8 mouse cellular contexts compared by ENCODE assay signal in the genomic region with DNA sequence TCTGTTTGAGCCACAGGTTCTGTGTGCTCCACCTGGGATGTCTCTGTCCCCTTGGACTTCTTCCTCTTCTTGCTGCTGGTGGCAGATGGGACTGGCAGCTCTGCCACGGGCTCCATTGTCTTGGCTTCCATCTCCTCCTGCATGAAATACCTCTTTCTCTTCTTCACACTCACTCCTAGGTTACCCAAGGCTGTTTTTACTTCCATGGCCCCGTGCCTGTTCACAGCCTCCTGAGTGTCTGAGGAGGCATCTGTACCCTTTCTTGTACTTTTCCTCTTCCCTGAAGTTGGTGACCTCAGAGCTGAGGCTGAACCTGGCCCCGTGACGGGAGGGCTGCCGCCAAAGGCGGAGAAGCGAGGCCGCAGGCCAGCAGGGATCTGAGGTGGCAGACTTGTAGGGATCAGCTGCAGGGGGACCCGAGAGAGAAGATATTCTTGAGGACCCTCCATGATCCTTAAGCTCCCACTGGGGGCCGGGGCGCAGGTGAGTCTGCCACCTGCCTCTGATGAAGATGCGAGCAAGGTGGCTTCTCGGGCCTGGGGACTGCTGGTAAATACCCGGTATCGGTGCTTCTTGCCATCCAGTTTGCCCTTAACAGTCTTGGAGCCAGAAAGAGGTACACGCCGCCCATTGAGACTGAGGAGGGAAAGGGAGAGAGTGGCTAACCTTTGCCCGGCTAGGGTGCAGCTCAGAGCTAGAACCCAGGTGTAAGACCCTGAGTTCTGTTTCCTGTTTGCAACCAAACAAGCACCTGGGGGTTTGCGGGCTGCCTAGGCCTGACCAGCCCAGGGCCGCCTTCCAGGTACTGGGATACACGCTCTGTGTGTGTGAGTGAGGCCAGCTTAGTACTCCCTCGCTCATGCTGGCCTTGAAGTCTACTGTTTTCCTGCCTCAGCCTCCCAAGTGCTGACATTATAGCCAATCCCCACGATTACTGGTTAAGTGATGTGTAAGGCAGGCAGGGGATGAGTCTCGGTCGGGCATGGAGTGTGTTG. TPM values are rescaled to one million over a fixed set of nuclear protein-coding genes. Genes with fewer than 3 reads are reported as not detected.
DNase-seq lines count a peak whose midpoint lies in the region; ATAC-seq and TF ChIP-seq lines count a peak whose summit lies in the region.

No protein-coding gene starts in this region.

- no peak for TF ChIP-seq CTCF in heart, adult 2 months (IDR thresholded peaks at IDR 0.05)
- no peak for TF ChIP-seq CTCF in intestine, postnatal 0 days (IDR thresholded peaks at IDR 0.05; ENCODE audit: low read depth)

- H3K79me2 ChIP-seq in heart, adult 2 months (replicated peaks; ENCODE audit: control insufficient read depth, insufficient read depth, low read length) = no peaks in the 10 kb centered on the region
- peaks cover 26% of the 10 kb centered on the region for H3K79me2 ChIP-seq in myocyte (ENCODE audit: control insufficient read depth, insufficient read depth)

- no peak for TF ChIP-seq POLR2A in heart, adult 2 months (IDR thresholded peaks at IDR 0.05; ENCODE audit: insufficient read depth, low read depth, low read length)
- TF ChIP-seq POLR2A in myocyte (IDR thresholded peaks at IDR 0.05; ENCODE audit: insufficient read length, low read depth) = no peak

- H3K27ac ChIP-seq in heart, embryonic 16.5 days (ENCODE audit: low read length) = no peak overlapping the region
- H3K27ac ChIP-seq in heart, adult 2 months = no peak overlapping the region
- no peak overlapping the region for H3K27ac ChIP-seq in embryonic facial prominence, embryonic 12.5 days
- no peak overlapping the region for H3K27ac ChIP-seq in intestine, postnatal 0 days (ENCODE audit: low read depth, low read length)

- TF ChIP-seq EP300 in heart, adult 2 months (IDR thresholded peaks at IDR 0.05; ENCODE audit: insufficient read depth, low read depth, low read length) = no peak

- 90% methylated on average over 25 of the region's 25 CpGs for WGBS in heart, embryonic 16.5 days
- WGBS in heart, adult 2 months = 88% methylated on average over 25 of the region's 25 CpGs
- WGBS in embryonic facial prominence, embryonic 12.5 days = 91% methylated on average over 25 of the region's 25 CpGs
- 87% methylated on average over 25 of the region's 25 CpGs for WGBS in intestine, postnatal 0 days

- peaks cover 18% of the 10 kb centered on the region; the same call in 1 of the 2 replicates for H3K36me3 ChIP-seq in heart, embryonic 16.5 days (ENCODE audit: control insufficient read depth, insufficient read depth)
- no peaks in the 10 kb centered on the region for H3K36me3 ChIP-seq in heart, adult 2 months (ENCODE audit: control insufficient read depth, insufficient read depth, low read length)
- H3K36me3 ChIP-seq in embryonic facial prominence, embryonic 12.5 days = peaks cover 45% of the 10 kb centered on the region
- peaks cover 33% of the 10 kb centered on the region; the same call in 1 of the 2 replicates for H3K36me3 ChIP-seq in intestine, postnatal 0 days (ENCODE audit: control insufficient read depth, insufficient read depth)
- no peaks in the 10 kb centered on the region for H3K36me3 ChIP-seq in myocyte (ENCODE audit: control insufficient read depth, insufficient read depth)

- intact Hi-C loops in heart, adult 2 months (cut with DNase I) = no loop called here
- intact Hi-C loops in left cerebral cortex, postnatal 4 days (cut with DNase I) = no loop called here

- DNase-seq in heart, adult 2 months = no peak
- DNase-seq in testis, postnatal 14 days (ENCODE audit: low spot score) = no peak
- DNase-seq in left cerebral cortex, postnatal 4 days = no peak
- no peak for DNase-seq in right cerebral cortex, postnatal 14 days

- H3K4me1 ChIP-seq in heart, embryonic 16.5 days (ENCODE audit: control insufficient read depth, insufficient read depth, low read length) = peaks cover 14% of the 10 kb centered on the region
- H3K4me1 ChIP-seq in heart, adult 2 months (ENCODE audit: control insufficient read depth, insufficient read depth, low read length) = peaks cover 4% of the 10 kb centered on the region
- peaks cover 28% of the 10 kb centered on the region for H3K4me1 ChIP-seq in embryonic facial prominence, embryonic 12.5 days
- H3K4me1 ChIP-seq in intestine, postnatal 0 days (replicated peaks; ENCODE audit: control insufficient read depth, insufficient read depth, low read length) = 0 out of 2 replicates have a peak, but pooled peaks cover 5% of the 10 kb centered on the region

- no peak overlapping the region for H3K4me3 ChIP-seq in heart, embryonic 16.5 days (ENCODE audit: low read length)
- H3K4me3 ChIP-seq in heart, adult 2 months = no peak overlapping the region
- peak overlapping the region; percentile 68 for H3K4me3 ChIP-seq in embryonic facial prominence, embryonic 12.5 days
- 0 out of 2 replicates have a peak overlapping the region, but pooled peaks have one; percentile 73 for H3K4me3 ChIP-seq in intestine, postnatal 0 days (ENCODE audit: low read depth, low read length)
- H3K4me3 ChIP-seq in myocyte = peak overlapping the region; percentile 90

- ATAC-seq in heart, embryonic 16.5 days (replicated peaks; ENCODE audit: extremely low read depth, insufficient read depth, low FRiP score) = no peak
- ATAC-seq in embryonic facial prominence, embryonic 12.5 days (ENCODE audit: insufficient number of reproducible peaks, insufficient read depth, low FRiP score, low TSS enrichment) = no peak
- no peak for ATAC-seq in intestine, postnatal 0 days

- H3K9me3 ChIP-seq in heart, embryonic 16.5 days (replicated peaks; ENCODE audit: control insufficient read depth, low read length) = no peaks in the 10 kb centered on the region
- H3K9me3 ChIP-seq in embryonic facial prominence, embryonic 12.5 days = no peaks in the 10 kb centered on the region
- no peaks in the 10 kb centered on the region for H3K9me3 ChIP-seq in intestine, postnatal 0 days (ENCODE audit: control insufficient read depth)

- H3K27me3 ChIP-seq in heart, embryonic 16.5 days (ENCODE audit: control insufficient read depth, insufficient read depth, low read length) = no peaks in the 10 kb centered on the region
- no peaks in the 10 kb centered on the region for H3K27me3 ChIP-seq in heart, adult 2 months (ENCODE audit: control insufficient read depth, insufficient read depth, low read length)
- H3K27me3 ChIP-seq in embryonic facial prominence, embryonic 12.5 days = peaks cover 12% of the 10 kb centered on the region
- H3K27me3 ChIP-seq in intestine, postnatal 0 days (replicated peaks; ENCODE audit: control insufficient read depth, insufficient read depth, low read length) = no peaks in the 10 kb centered on the region
- H3K27me3 ChIP-seq in myocyte (ENCODE audit: control insufficient read depth, insufficient read depth, insufficient read length) = no peaks in the 10 kb centered on the region

- peak overlapping the region; percentile 94 for H3K4me2 ChIP-seq in heart, embryonic 16.5 days (ENCODE audit: low read depth, low read length)
- H3K4me2 ChIP-seq in embryonic facial prominence, embryonic 12.5 days (replicated peaks) = peak overlapping the region; percentile 89
- peak overlapping the region; percentile 96; the same call in 1 of the 2 replicates for H3K4me2 ChIP-seq in intestine, postnatal 0 days (replicated peaks; ENCODE audit: low read depth)
- peak overlapping the region; percentile 98 for H3K4me2 ChIP-seq in myocyte (ENCODE audit: low read depth)

- peak overlapping the region; percentile 34 for H3ac ChIP-seq in myocyte (ENCODE audit: control insufficient read depth, insufficient read length)

- no peak overlapping the region for H3K9ac ChIP-seq in heart, embryonic 16.5 days (ENCODE audit: low read length)
- no peak overlapping the region for H3K9ac ChIP-seq in heart, adult 2 months (ENCODE audit: low read depth, low read length)
- peak overlapping the region; percentile 69; the same call in 1 of the 2 replicates for H3K9ac ChIP-seq in embryonic facial prominence, embryonic 12.5 days
- H3K9ac ChIP-seq in intestine, postnatal 0 days (ENCODE audit: low read depth, low read length) = no peak overlapping the region

RNA-seq across cellular contexts. Expression of gene Cd3eap, which starts 1.6 kb away (rescaled TPM):
- 16.2 and 16.7 TPM in 2 replicates for polyA plus RNA-seq in heart, embryonic 16.5 days (2015; fragmentation: Nextera tagmentation; extraction: Ambion mirVana)
- 1 to 10 TPM; 9.3 to 9.7 TPM for total RNA-seq in heart, adult 2 months (2021)
- polyA plus RNA-seq in heart, adult 2 months (2012; rRNA removed) = 4.4 and 4.7 TPM in 2 replicates
- 27.1 and 28.0 TPM in 2 replicates for polyA plus RNA-seq in embryonic facial prominence, embryonic 12.5 days (2016; fragmentation: Nextera tagmentation; extraction: Ambion mirVana)
- polyA plus RNA-seq in intestine, postnatal 0 days (2015; fragmentation: Nextera tagmentation; extraction: Ambion mirVana) = 8.3 and 9.7 TPM in 2 replicates
- 13.7 TPM for polyA plus RNA-seq in myocyte (2012; fragmentation: generic; extraction: Trizol)
- total RNA-seq in left cerebral cortex, postnatal 4 days (2021) = 10 to 100 TPM; 15.9 to 18.7 TPM

RNA-seq across cellular contexts. Expression of gene Ppp1r13l, which starts 1.9 kb away (rescaled TPM):
- 13.6 and 14.2 TPM in 2 replicates for polyA plus RNA-seq in heart, embryonic 16.5 days (2015; fragmentation: Nextera tagmentation; extraction: Ambion mirVana)
- total RNA-seq in heart, adult 2 months (2021) = 10 to 100 TPM; 43.9 to 45.1 TPM
- polyA plus RNA-seq in heart, adult 2 months (2012; rRNA removed) = 23.5 and 30.1 TPM in 2 replicates
- 7.3 and 8.1 TPM in 2 replicates for polyA plus RNA-seq in embryonic facial prominence, embryonic 12.5 days (2016; fragmentation: Nextera tagmentation; extraction: Ambion mirVana)
- polyA plus RNA-seq in intestine, postnatal 0 days (2015; fragmentation: Nextera tagmentation; extraction: Ambion mirVana) = 1.4 TPM in 2 replicates
- polyA plus RNA-seq in myocyte (2012; fragmentation: generic; extraction: Trizol) = 36.0 TPM
- 1 to 10 TPM; 6.0 to 6.4 TPM for total RNA-seq in left cerebral cortex, postnatal 4 days (2021)

RNA-seq across cellular contexts. Expression of gene Ercc1, which starts 13.1 kb away (rescaled TPM):
- 61.0 and 62.4 TPM in 2 replicates for polyA plus RNA-seq in heart, embryonic 16.5 days (2015; fragmentation: Nextera tagmentation; extraction: Ambion mirVana)
- total RNA-seq in heart, adult 2 months (2021) = 10 to 100 TPM; 46.8 to 48.6 TPM
- 47.1 and 49.1 TPM in 2 replicates for polyA plus RNA-seq in heart, adult 2 months (2012; rRNA removed)
- 92.3 and 94.5 TPM in 2 replicates for polyA plus RNA-seq in embryonic facial prominence, embryonic 12.5 days (2016; fragmentation: Nextera tagmentation; extraction: Ambion mirVana)
- polyA plus RNA-seq in intestine, postnatal 0 days (2015; fragmentation: Nextera tagmentation; extraction: Ambion mirVana) = 22.1 and 27.1 TPM in 2 replicates
- 83.1 TPM for polyA plus RNA-seq in myocyte (2012; fragmentation: generic; extraction: Trizol)
- total RNA-seq in left cerebral cortex, postnatal 4 days (2021) = 10 to 100 TPM; 60.1 to 70.9 TPM

RNA-seq across cellular contexts. Expression of gene Ercc2, which starts 24.1 kb away (rescaled TPM):
- 11.1 and 12.8 TPM in 2 replicates for polyA plus RNA-seq in heart, embryonic 16.5 days (2015; fragmentation: Nextera tagmentation; extraction: Ambion mirVana)
- 10 to 100 TPM; 10.9 to 11.6 TPM for total RNA-seq in heart, adult 2 months (2021)
- 22.6 and 24.8 TPM in 2 replicates for polyA plus RNA-seq in heart, adult 2 months (2012; rRNA removed)
- 19.9 and 23.2 TPM in 2 replicates for polyA plus RNA-seq in embryonic facial prominence, embryonic 12.5 days (2016; fragmentation: Nextera tagmentation; extraction: Ambion mirVana)
- polyA plus RNA-seq in intestine, postnatal 0 days (2015; fragmentation: Nextera tagmentation; extraction: Ambion mirVana) = 6.2 and 8.7 TPM in 2 replicates
- 11.5 TPM for polyA plus RNA-seq in myocyte (2012; fragmentation: generic; extraction: Trizol)
- 10 to 100 TPM; 46.1 to 62.8 TPM for total RNA-seq in left cerebral cortex, postnatal 4 days (2021)

RNA-seq across cellular contexts. Expression of gene Klc3, which starts 46.2 kb away (rescaled TPM):
- 4.1 and 5.0 TPM in 2 replicates for polyA plus RNA-seq in heart, embryonic 16.5 days (2015; fragmentation: Nextera tagmentation; extraction: Ambion mirVana)
- under 1 TPM; 0.21 to 0.25 TPM for total RNA-seq in heart, adult 2 months (2021)
- polyA plus RNA-seq in heart, adult 2 months (2012; rRNA removed) = 0.29 and 0.59 TPM in 2 replicates
- 10.6 and 10.7 TPM in 2 replicates for polyA plus RNA-seq in embryonic facial prominence, embryonic 12.5 days (2016; fragmentation: Nextera tagmentation; extraction: Ambion mirVana)
- polyA plus RNA-seq in intestine, postnatal 0 days (2015; fragmentation: Nextera tagmentation; extraction: Ambion mirVana) = 1.6 TPM in 2 replicates
- 3.5 TPM for polyA plus RNA-seq in myocyte (2012; fragmentation: generic; extraction: Trizol)
- total RNA-seq in left cerebral cortex, postnatal 4 days (2021) = 1 to 10 TPM; 1.2 to 1.3 TPM

Comparison
In these comparisons a context has a peak if more than half of its experiments do, and no peak if none do; other contexts are left out.
1. H3K4me3 ChIP-seq: peak in embryonic facial prominence, embryonic 12.5 days (single experiment), intestine, postnatal 0 days (single experiment) and myocyte (single experiment); none in heart, embryonic 16.5 days (single experiment) and heart, adult 2 months (single experiment).
2. Peak in every context shown above with its lines, with median percentiles within 50 percentile points of each other: H3K4me2 ChIP-seq.